In genomic region chr11:61853659-61854058, GRCm38 (mm10) we compare ENCODE assay signal across 8 mouse cellular contexts. TPM values are rescaled to one million over a fixed set of nuclear protein-coding genes. Genes with fewer than 3 reads are reported as not detected.
A peak's percentile ranks its signal among the peaks of the same experiment; 100 is the strongest.
DNase-seq lines count a peak whose midpoint lies in the region; ATAC-seq and TF ChIP-seq lines count a peak whose summit lies in the region.

No protein-coding gene starts in this region.

- H3K36me3 ChIP-seq in embryonic facial prominence, embryonic 11.5 days (replicated peaks; ENCODE audit: control insufficient read depth, insufficient read depth, low read depth, low read length) = no peaks in the 10 kb centered on the region
- no peaks in the 10 kb centered on the region for H3K36me3 ChIP-seq in midbrain, postnatal 0 days (ENCODE audit: insufficient read depth, low read length)

- peak overlapping the region; percentile 82 for H3K9ac ChIP-seq in embryonic facial prominence, embryonic 11.5 days (replicated peaks; ENCODE audit: low read length)
- H3K9ac ChIP-seq in midbrain, postnatal 0 days (replicated peaks; ENCODE audit: low read length, poor library complexity, severe bottlenecking) = peak overlapping the region; percentile 90

- peak overlapping the region; percentile 93 for H3K4me3 ChIP-seq in left cerebral cortex, adult 2 months
- peak overlapping the region; percentile 73 for H3K4me3 ChIP-seq in embryonic facial prominence, embryonic 11.5 days (ENCODE audit: low read depth, low read length)
- H3K4me3 ChIP-seq in midbrain, postnatal 0 days (ENCODE audit: low read depth, low read length) = peak overlapping the region; percentile 60

- no peaks in the 10 kb centered on the region for H3K9me3 ChIP-seq in embryonic facial prominence, embryonic 11.5 days (replicated peaks; ENCODE audit: control insufficient read depth, low read length)
- no peaks in the 10 kb centered on the region for H3K9me3 ChIP-seq in midbrain, postnatal 0 days (ENCODE audit: low read length)

- peak overlapping the region; percentile 97; the same call in 1 of the 2 replicates for H3K27ac ChIP-seq in left cerebral cortex, adult 2 months
- H3K27ac ChIP-seq in embryonic facial prominence, embryonic 11.5 days (replicated peaks; ENCODE audit: low read depth, low read length) = no peak overlapping the region; the same call in 1 of the 2 replicates
- H3K27ac ChIP-seq in midbrain, postnatal 0 days (ENCODE audit: low read depth, low read length) = peak overlapping the region; percentile 93; the same call in 1 of the 2 replicates

- no peak for TF ChIP-seq CTCF in left cerebral cortex, adult 2 months (IDR thresholded peaks at IDR 0.05)
- TF ChIP-seq CTCF in midbrain, postnatal 0 days (IDR thresholded peaks at IDR 0.05) = no peak

- ATAC-seq in embryonic facial prominence, embryonic 11.5 days (replicated peaks; ENCODE audit: insufficient number of reproducible peaks, low FRiP score, low TSS enrichment, low read depth) = no peak
- ATAC-seq in midbrain, postnatal 0 days (ENCODE audit: low FRiP score) = no peak

- H3K27me3 ChIP-seq in embryonic facial prominence, embryonic 11.5 days (ENCODE audit: control insufficient read depth, insufficient read depth, low read length) = no peaks in the 10 kb centered on the region
- no peaks in the 10 kb centered on the region for H3K27me3 ChIP-seq in midbrain, postnatal 0 days (ENCODE audit: insufficient read depth, low read length)

- H3K4me1 ChIP-seq in embryonic facial prominence, embryonic 11.5 days (ENCODE audit: control insufficient read depth, insufficient read depth, low read length) = no peaks in the 10 kb centered on the region
- H3K4me1 ChIP-seq in midbrain, postnatal 0 days (ENCODE audit: insufficient read depth, low read length) = peaks cover 5% of the 10 kb centered on the region; the same call in 1 of the 2 replicates

- intact Hi-C loops in left cerebral cortex, adult 2 months (cut with DNase I) = no loop called here
- intact Hi-C loops in left cerebral cortex, postnatal 14 days (cut with DNase I) = no loop called here

- WGBS in embryonic facial prominence, embryonic 11.5 days = 10% methylated on average over 5 of the region's 5 CpGs
- 12% methylated on average over 5 of the region's 5 CpGs for WGBS in midbrain, postnatal 0 days

- no peak for DNase-seq in left cerebral cortex, adult 2 months (ENCODE audit: extremely low spot score in 1 of 2, low spot score in 2 of 2)
- DNase-seq in left cerebral cortex, postnatal 14 days (ENCODE audit: low spot score in 2 of 2) = no peak
- no peak for DNase-seq in embryonic facial prominence, embryonic 11.5 days (ENCODE audit: low spot score)
- DNase-seq in hindlimb bud, embryonic 11.5 days (ENCODE audit: extremely low spot score, low read depth, low spot score) = peak; percentile 30
- DNase-seq in midbrain, postnatal 0 days (ENCODE audit: low spot score) = no peak
- no peak for DNase-seq in retina, postnatal 1 day
- DNase-seq in cerebellum, postnatal 14 days = no peak
- DNase-seq in layer of hippocampus, adult 18-20 months (ENCODE audit: low spot score in 2 of 2) = no peak

- H3K4me2 ChIP-seq in embryonic facial prominence, embryonic 11.5 days (ENCODE audit: low read depth, low read length) = peak overlapping the region; percentile 89
- H3K4me2 ChIP-seq in midbrain, postnatal 0 days (ENCODE audit: low read depth, low read length, poor library complexity, severe bottlenecking) = peak overlapping the region; percentile 64

RNA-seq across cellular contexts. Expression of gene Ulk2, which starts 1.2 kb away (rescaled TPM):
- total RNA-seq in left cerebral cortex, adult 2 months (2021) = 10 to 100 TPM; 77.0 to 82.4 TPM
- total RNA-seq in left cerebral cortex, postnatal 14 days (2021) = 100 to 1,000 TPM in 1 of 2 experiments, 10 to 100 TPM in 1; 94.8 to 103 TPM
- 20.6 and 21.8 TPM in 2 replicates for polyA plus RNA-seq in embryonic facial prominence, embryonic 11.5 days (2014; fragmentation: Nextera tagmentation; extraction: Ambion mirVana)
- 151 and 154 TPM in 2 replicates for total RNA-seq in midbrain, postnatal 0 days (2014; rRNA removed)
- 35.5 and 38.2 TPM in 2 replicates for polyA plus RNA-seq in midbrain, postnatal 0 days (2015; fragmentation: Nextera tagmentation; extraction: Ambion mirVana)
- 10 to 100 TPM; 68.5 to 71.2 TPM for total RNA-seq in layer of hippocampus, adult 18-20 months (2021)
